Mouse (Mus musculus): ENCODE results near the gene Espnl.

GRCm38 (mm10) chr1:91362113-91362512, 40.2 kb downstream of the Espnl start:
- TF ChIP-seq CTCF (IDR thresholded peaks at IDR 0.05; ENCODE audit: insufficient read depth, low read depth, low read length) (no peak), POLR2A (IDR thresholded peaks at IDR 0.05; ENCODE audit: insufficient read depth, low read depth, low read length) (no peak)
